Mouse (Mus musculus) liver, postnatal 0 days (tissue): ENCODE data around the gene Adora1.

Experiments used
- CTCF ChIP-seq: sonication (generic); IDR thresholded peaks from 2 replicates; pipeline ENCODE4 v1.5.1; 2016; ENCODE audit warnings: antibody characterized with exemption, low read depth
- EP300 ChIP-seq: IDR thresholded peaks from 2 replicates; pipeline ENCODE4 v1.6.1; 2016; ENCODE audit warnings: antibody characterized with exemption, low read depth, mild to moderate bottlenecking

- TF ChIP-seq CTCF (no peak), EP300 (no peak)
Observed at GRCm38 (mm10) chr1:134235391-134235921, at the start of gene Adora1.
